Mouse (Mus musculus): ENCODE measurements at regions not wholly inside any gene's neighbourhood (a gene's known extent, or its start where the extent isn't known, plus 50 kb on each side); places are given as distances from the start of the nearest gene placed in this dataset.

DNA sequence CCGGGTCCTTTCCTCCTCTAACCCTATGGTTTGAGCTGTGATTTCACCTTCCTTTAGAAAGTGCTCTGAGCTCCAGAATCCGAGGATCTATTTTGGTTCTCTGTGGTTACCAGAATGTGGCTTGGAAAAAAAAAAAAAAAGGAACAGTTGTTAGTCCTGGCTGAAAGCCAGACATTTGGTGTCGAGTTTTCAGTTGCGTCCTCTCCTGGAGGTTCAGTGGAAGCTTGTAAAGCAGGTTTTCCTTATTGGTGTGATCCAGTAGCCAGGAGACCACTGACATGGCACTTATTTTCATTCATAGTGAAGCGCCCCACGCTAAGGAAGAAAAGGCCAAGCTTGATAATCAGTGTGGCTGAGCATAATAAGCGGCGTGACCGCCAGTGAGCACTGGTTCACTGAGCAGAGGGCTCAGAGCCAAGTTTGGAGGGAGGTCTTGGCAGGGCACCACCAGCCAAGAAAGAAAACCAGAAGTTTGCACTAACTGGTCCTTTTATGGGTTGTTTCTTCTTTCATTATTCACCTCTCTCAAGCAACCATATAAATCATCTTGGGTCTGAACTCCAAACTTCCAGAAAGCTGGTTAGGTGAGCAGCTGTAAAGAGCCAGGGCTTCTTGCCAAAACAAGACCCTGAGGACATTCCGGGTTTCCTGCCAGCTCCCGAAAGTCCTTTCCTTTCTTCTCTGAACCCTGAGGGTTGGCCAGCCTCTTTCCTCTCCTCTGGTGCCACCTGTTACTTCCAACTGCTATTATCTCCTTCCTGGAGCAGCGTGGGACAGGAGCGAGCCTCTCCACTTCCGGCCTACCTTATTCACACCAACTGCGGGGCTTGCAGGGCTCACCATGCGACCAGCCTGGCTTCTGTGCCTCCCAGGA is 436.0 kb downstream of the Zfp704 start:
- no peaks in the 10 kb centered on the region for H3K27me3 ChIP-seq (ENCODE audit: control insufficient read depth, insufficient read depth, low read length)
- peaks cover 5% of the 10 kb centered on the region; the same call in 1 of the 2 replicates for H3K4me1 ChIP-seq (ENCODE audit: control insufficient read depth, insufficient read depth, low read length)
- H3K36me3 ChIP-seq (ENCODE audit: control insufficient read depth, insufficient read depth, low read length) = no peaks in the 10 kb centered on the region
- H3K4me3 ChIP-seq (ENCODE audit: low read depth, low read length) = no peak overlapping the region
- H3K27ac ChIP-seq (ENCODE audit: low read length) = peak overlapping the region; percentile 56
- peak; percentile 53; the same call in 1 of the 2 replicates for ATAC-seq (ENCODE audit: insufficient number of reproducible peaks, insufficient read depth, low FRiP score, low read depth)
- 44% methylated on average over 16 of the region's 16 CpGs for WGBS
- H3K4me2 ChIP-seq (replicated peaks; ENCODE audit: low read depth, low read length) = no peak overlapping the region
- no peak overlapping the region for H3K9ac ChIP-seq (replicated peaks; ENCODE audit: low read depth, low read length)
- H3K9me3 ChIP-seq (ENCODE audit: control insufficient read depth, low read depth, low read length) = no peaks in the 10 kb centered on the region

DNA sequence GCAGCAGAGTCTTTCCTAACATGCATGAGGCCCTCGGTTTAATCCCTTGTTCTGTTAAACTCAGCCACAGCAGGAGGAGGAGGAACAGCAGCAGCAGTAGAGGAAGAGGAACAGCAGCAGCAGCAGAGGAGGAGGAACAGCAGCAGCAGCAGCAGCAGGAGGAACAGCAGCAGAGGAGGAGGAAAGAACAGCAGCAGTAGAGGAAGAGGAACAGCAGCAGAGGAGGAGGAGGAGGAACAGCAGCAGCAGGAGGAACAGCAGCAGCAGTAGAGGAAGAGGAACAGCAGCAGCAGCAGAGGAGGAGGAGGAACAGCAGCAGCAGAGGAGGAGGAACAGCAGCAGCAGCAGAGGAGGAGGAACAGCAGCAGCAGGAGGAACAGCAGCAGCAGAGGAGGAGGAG is 437.9 kb downstream of the Zfp704 start:
- WGBS = 44% methylated on average over 1 of the region's 1 CpGs
- Histone ChIP-seq H3K27ac (ENCODE audit: low read length) (no peak overlapping the region), H3K4me2 (replicated peaks; ENCODE audit: low read depth, low read length) (no peak overlapping the region), H3K9ac (replicated peaks; ENCODE audit: low read depth, low read length) (no peak overlapping the region), H3K9me3 (ENCODE audit: control insufficient read depth, low read depth, low read length) (no peaks in the 10 kb centered on the region), H3K4me1 (ENCODE audit: control insufficient read depth, insufficient read depth, low read length) (peaks cover 5% of the 10 kb centered on the region; the same call in 1 of the 2 replicates), H3K4me3 (ENCODE audit: low read depth, low read length) (no peak overlapping the region), H3K36me3 (ENCODE audit: control insufficient read depth, insufficient read depth, low read length) (no peaks in the 10 kb centered on the region), H3K27me3 (ENCODE audit: control insufficient read depth, insufficient read depth, low read length) (no peaks in the 10 kb centered on the region)
- no peak for ATAC-seq (ENCODE audit: insufficient number of reproducible peaks, insufficient read depth, low FRiP score, low read depth)

DNA sequence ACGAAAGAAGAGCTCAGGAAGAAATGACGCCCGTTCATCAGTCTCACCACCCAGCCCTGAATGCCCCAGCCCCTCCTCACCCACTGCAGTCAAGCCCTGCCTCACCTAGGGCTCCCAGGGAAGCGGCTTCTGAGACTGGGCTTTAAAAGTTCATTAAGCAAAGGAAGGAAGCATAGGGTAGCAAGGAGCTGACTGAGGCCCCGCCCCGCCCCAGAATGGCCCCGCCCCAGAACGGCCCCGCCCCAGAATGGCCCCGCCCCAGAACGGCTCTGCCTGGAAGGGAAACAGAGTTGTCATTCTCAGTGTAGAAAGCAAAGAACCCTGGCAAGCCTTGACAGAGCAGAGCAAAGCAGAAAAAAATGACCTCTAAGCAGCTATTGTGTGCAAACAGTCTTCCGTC is 440.9 kb downstream of the Zfp704 start:
- H3K4me2 ChIP-seq (replicated peaks; ENCODE audit: low read depth, low read length) = no peak overlapping the region
- 55% methylated on average over 12 of the region's 12 CpGs for WGBS
- no peaks in the 10 kb centered on the region for H3K36me3 ChIP-seq (ENCODE audit: control insufficient read depth, insufficient read depth, low read length)
- H3K4me3 ChIP-seq (ENCODE audit: low read depth, low read length) = no peak overlapping the region
- no peak overlapping the region for H3K9ac ChIP-seq (replicated peaks; ENCODE audit: low read depth, low read length)
- ATAC-seq (ENCODE audit: insufficient number of reproducible peaks, insufficient read depth, low FRiP score, low read depth) = no peak
- H3K9me3 ChIP-seq (ENCODE audit: control insufficient read depth, low read depth, low read length) = no peaks in the 10 kb centered on the region
- peaks cover 5% of the 10 kb centered on the region; the same call in 1 of the 2 replicates for H3K4me1 ChIP-seq (ENCODE audit: control insufficient read depth, insufficient read depth, low read length)
- H3K27ac ChIP-seq (ENCODE audit: low read length) = no peak overlapping the region
- no peaks in the 10 kb centered on the region for H3K27me3 ChIP-seq (ENCODE audit: control insufficient read depth, insufficient read depth, low read length)

DNA sequence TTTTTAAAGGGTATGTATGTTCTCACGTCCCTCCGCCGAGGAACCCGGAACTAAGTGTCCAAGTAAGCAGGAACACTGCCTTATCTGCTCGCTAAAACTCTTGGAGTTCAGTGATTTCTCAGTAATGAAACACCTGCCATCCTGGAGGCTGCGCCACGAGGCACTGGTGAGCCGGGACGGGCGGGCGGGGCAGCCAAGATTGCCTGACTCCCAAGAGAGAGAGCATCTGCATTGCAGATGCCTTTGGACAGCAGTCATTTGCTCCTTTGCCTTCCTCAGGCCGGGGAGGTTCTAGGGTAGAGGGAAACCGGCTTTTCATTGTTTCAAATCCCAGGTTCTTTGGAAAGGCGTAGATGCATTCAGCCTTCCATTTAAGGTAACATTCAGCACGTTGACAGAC is 450.8 kb downstream of the Zfp704 start:
- H3K9ac ChIP-seq (replicated peaks; ENCODE audit: low read depth, low read length) = no peak overlapping the region
- H3K4me3 ChIP-seq (ENCODE audit: low read depth, low read length) = no peak overlapping the region
- WGBS = 26% methylated on average over 15 of the region's 15 CpGs
- ATAC-seq (ENCODE audit: insufficient number of reproducible peaks, insufficient read depth, low FRiP score, low read depth) = no peak
- H3K4me1 ChIP-seq (ENCODE audit: control insufficient read depth, insufficient read depth, low read length) = no peaks in the 10 kb centered on the region
- H3K4me2 ChIP-seq (replicated peaks; ENCODE audit: low read depth, low read length) = no peak overlapping the region
- no peaks in the 10 kb centered on the region for H3K36me3 ChIP-seq (ENCODE audit: control insufficient read depth, insufficient read depth, low read length)
- no peaks in the 10 kb centered on the region for H3K27me3 ChIP-seq (ENCODE audit: control insufficient read depth, insufficient read depth, low read length)
- H3K27ac ChIP-seq (ENCODE audit: low read length) = no peak overlapping the region
- H3K9me3 ChIP-seq (ENCODE audit: control insufficient read depth, low read depth, low read length) = no peaks in the 10 kb centered on the region

DNA sequence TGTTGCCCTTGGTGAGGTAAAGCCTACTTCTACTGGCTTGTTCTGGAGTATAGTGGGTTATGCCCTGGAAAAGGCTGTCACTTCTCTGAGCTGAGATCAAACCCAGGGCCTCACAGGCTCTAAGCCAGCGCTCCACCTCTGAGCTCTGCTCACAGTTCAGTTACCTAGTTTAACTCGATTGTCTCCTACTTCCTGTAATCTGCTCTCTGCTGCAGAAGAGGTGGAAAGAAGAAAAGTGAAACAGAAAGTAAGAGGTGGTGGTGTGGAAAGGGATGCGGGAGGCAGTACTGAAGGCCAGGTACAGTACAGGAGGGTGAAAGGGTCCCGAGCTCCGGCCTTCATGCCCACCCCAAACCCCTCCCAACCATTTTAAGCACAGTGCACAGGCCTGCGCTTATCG is 455.7 kb downstream of the Zfp704 start:
- H3K4me2 ChIP-seq (replicated peaks; ENCODE audit: low read depth, low read length) = no peak overlapping the region
- H3K36me3 ChIP-seq (ENCODE audit: control insufficient read depth, insufficient read depth, low read length) = no peaks in the 10 kb centered on the region
- no peak overlapping the region for H3K9ac ChIP-seq (replicated peaks; ENCODE audit: low read depth, low read length)
- H3K9me3 ChIP-seq (ENCODE audit: control insufficient read depth, low read depth, low read length) = no peaks in the 10 kb centered on the region
- no peaks in the 10 kb centered on the region for H3K4me1 ChIP-seq (ENCODE audit: control insufficient read depth, insufficient read depth, low read length)
- no peak overlapping the region for H3K4me3 ChIP-seq (ENCODE audit: low read depth, low read length)
- no peak overlapping the region for H3K27ac ChIP-seq (ENCODE audit: low read length)
- ATAC-seq (ENCODE audit: insufficient number of reproducible peaks, insufficient read depth, low FRiP score, low read depth) = no peak
- no peaks in the 10 kb centered on the region for H3K27me3 ChIP-seq (ENCODE audit: control insufficient read depth, insufficient read depth, low read length)
- WGBS = 74% methylated on average over 7 of the region's 7 CpGs

DNA sequence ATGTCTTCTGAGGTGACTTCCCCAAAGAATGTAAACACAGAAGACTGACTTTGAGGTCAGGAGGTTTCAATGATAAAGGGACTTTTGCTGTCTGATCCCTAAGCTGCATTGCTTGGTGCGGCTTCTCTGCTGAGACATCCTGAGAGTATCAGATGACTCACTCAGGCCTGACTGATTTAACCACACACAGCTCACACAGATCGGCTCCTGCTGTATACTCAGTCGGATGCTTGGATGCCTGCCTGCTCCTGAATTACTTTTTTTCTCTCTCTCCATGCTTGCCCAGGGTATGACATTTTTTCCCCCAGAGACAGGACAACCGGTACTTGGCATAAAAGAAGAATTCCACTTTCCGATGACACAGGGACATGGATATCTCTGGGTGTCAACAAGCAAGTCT is 456.2 kb downstream of the Zfp704 start:
- no peaks in the 10 kb centered on the region for H3K36me3 ChIP-seq (ENCODE audit: control insufficient read depth, insufficient read depth, low read length)

DNA sequence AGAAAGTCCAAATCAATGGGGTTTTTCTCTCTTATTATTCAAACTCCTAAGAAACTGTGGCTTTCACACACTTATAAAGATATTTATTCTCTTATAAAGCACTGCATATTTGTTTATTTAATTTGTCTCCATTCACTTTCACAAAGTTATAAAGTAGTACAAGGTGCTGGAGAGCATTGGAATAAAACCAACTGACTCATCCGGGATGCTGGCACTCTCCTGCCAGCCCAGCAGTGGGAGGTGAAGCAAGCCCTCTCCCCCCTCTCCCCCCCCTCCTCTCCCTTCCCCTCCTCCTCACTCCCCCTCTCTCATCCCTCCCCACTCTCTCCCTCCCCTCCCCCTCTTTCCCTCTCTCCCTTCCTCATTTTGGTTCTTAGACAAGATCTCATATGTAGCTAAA is 457.6 kb downstream of the Zfp704 start:
- Histone ChIP-seq H3K4me2 (replicated peaks; ENCODE audit: low read depth, low read length) (no peak overlapping the region), H3K9ac (replicated peaks; ENCODE audit: low read depth, low read length) (no peak overlapping the region), H3K4me3 (ENCODE audit: low read depth, low read length) (no peak overlapping the region), H3K4me1 (ENCODE audit: control insufficient read depth, insufficient read depth, low read length) (no peaks in the 10 kb centered on the region), H3K27me3 (ENCODE audit: control insufficient read depth, insufficient read depth, low read length) (no peaks in the 10 kb centered on the region), H3K27ac (ENCODE audit: low read length) (no peak overlapping the region), H3K36me3 (ENCODE audit: control insufficient read depth, insufficient read depth, low read length) (no peaks in the 10 kb centered on the region), H3K9me3 (ENCODE audit: control insufficient read depth, low read depth, low read length) (no peaks in the 10 kb centered on the region)
- ATAC-seq (ENCODE audit: insufficient number of reproducible peaks, insufficient read depth, low FRiP score, low read depth) = no peak
- 69% methylated on average over 1 of the region's 1 CpGs for WGBS

More for the DNA sequence above, 456.2 kb downstream of the Zfp704 start:
- H3K4me2 ChIP-seq (replicated peaks; ENCODE audit: low read depth, low read length) = no peak overlapping the region
- no peaks in the 10 kb centered on the region for H3K27me3 ChIP-seq (ENCODE audit: control insufficient read depth, insufficient read depth, low read length)
- WGBS = 40% methylated on average over 5 of the region's 5 CpGs
- ATAC-seq (ENCODE audit: insufficient number of reproducible peaks, insufficient read depth, low FRiP score, low read depth) = no peak
- no peak overlapping the region for H3K9ac ChIP-seq (replicated peaks; ENCODE audit: low read depth, low read length)
- H3K9me3 ChIP-seq (ENCODE audit: control insufficient read depth, low read depth, low read length) = no peaks in the 10 kb centered on the region
- H3K4me1 ChIP-seq (ENCODE audit: control insufficient read depth, insufficient read depth, low read length) = no peaks in the 10 kb centered on the region
- H3K4me3 ChIP-seq (ENCODE audit: low read depth, low read length) = no peak overlapping the region
- no peak overlapping the region for H3K27ac ChIP-seq (ENCODE audit: low read length)

DNA sequence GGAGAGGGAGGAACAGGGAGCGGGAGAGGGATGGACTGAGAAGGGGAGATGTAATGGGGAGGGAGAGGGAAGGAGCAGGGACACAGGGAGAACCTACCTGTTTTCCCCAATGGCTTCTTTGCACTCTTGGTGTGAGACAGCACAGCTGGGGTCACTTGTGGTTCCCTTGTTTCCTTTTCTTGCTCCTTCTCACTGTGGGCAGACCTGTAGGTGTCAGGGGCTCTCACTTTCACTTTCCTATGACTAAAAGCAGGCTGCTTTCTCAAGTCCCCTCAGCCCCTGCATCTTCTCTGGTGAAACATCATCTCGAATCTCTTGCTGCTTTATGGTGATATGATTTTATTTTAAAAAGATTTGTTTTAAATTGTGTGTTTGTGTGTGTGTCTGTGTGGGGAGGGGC is 458.3 kb downstream of the Zfp704 start:
- WGBS = 36% methylated on average over 2 of the region's 2 CpGs
- no peak overlapping the region for H3K4me3 ChIP-seq (ENCODE audit: low read depth, low read length)
- H3K4me2 ChIP-seq (replicated peaks; ENCODE audit: low read depth, low read length) = no peak overlapping the region
- no peaks in the 10 kb centered on the region for H3K27me3 ChIP-seq (ENCODE audit: control insufficient read depth, insufficient read depth, low read length)
- no peak overlapping the region for H3K9ac ChIP-seq (replicated peaks; ENCODE audit: low read depth, low read length)
- no peaks in the 10 kb centered on the region for H3K36me3 ChIP-seq (ENCODE audit: control insufficient read depth, insufficient read depth, low read length)
- H3K27ac ChIP-seq (ENCODE audit: low read length) = no peak overlapping the region
- no peak for ATAC-seq (ENCODE audit: insufficient number of reproducible peaks, insufficient read depth, low FRiP score, low read depth)
- H3K4me1 ChIP-seq (ENCODE audit: control insufficient read depth, insufficient read depth, low read length) = no peaks in the 10 kb centered on the region
- no peaks in the 10 kb centered on the region for H3K9me3 ChIP-seq (ENCODE audit: control insufficient read depth, low read depth, low read length)

DNA sequence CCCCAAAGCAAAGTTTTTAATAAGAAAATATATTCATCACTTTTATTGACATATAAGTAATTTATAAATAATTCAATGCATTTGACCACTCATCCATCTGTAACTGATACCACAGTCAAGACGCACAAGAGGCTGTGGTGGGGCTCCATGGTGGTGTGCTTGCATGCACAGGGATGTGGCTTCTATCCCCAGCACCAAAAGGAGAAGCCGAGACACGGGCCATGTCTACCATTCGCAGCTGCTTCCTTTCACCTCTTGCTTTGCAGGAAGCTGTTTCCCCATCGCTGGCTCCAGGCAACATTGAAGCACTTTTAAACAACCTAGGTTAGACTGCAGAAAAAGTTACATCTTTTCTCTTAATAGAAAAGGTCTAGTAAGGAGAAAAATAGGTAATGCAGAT is 461.3 kb downstream of the Zfp704 start:
- Histone ChIP-seq H3K27ac (ENCODE audit: low read length) (no peak overlapping the region), H3K27me3 (ENCODE audit: control insufficient read depth, insufficient read depth, low read length) (no peaks in the 10 kb centered on the region), H3K9me3 (ENCODE audit: control insufficient read depth, low read depth, low read length) (0 out of 2 replicates have a peak, but pooled peaks cover 2% of the 10 kb centered on the region), H3K9ac (replicated peaks; ENCODE audit: low read depth, low read length) (no peak overlapping the region), H3K36me3 (ENCODE audit: control insufficient read depth, insufficient read depth, low read length) (no peaks in the 10 kb centered on the region), H3K4me1 (ENCODE audit: control insufficient read depth, insufficient read depth, low read length) (no peaks in the 10 kb centered on the region), H3K4me3 (ENCODE audit: low read depth, low read length) (no peak overlapping the region), H3K4me2 (replicated peaks; ENCODE audit: low read depth, low read length) (no peak overlapping the region)
- 84% methylated on average over 5 of the region's 5 CpGs for WGBS
- ATAC-seq (ENCODE audit: insufficient number of reproducible peaks, insufficient read depth, low FRiP score, low read depth) = no peak

All from stomach, embryonic 14.5 days (tissue).